ENCODE assay signal across 20 mouse cellular contexts in genomic region chr10:69510392-69510791, GRCm38 (mm10).
"Had no signal": no experiment of that assay in that cellular context is flagged by ENCODE, and none has a peak within 500 bp of the region (broad histone marks: within the 10 kb centered on the region; RNA-seq: fewer than 3 reads in every experiment).

No protein-coding gene starts in this region.

- ATAC-seq: intestine, postnatal 0 days; liver, postnatal 0 days; lung, postnatal 0 days; midbrain, embryonic 16.5 days had no signal

- H3K27me3 ChIP-seq: limb, embryonic 12.5 days; limb, embryonic 15.5 days; midbrain, embryonic 12.5 days; neural tube, embryonic 13.5 days had no signal

- H3K4me3 ChIP-seq: limb, embryonic 12.5 days; limb, embryonic 15.5 days; midbrain, embryonic 12.5 days; myocyte; neural tube, embryonic 13.5 days had no signal

- H3K36me3 ChIP-seq: limb, embryonic 12.5 days; limb, embryonic 15.5 days; midbrain, embryonic 12.5 days; neural tube, embryonic 13.5 days had no signal

- H3K9ac ChIP-seq: limb, embryonic 12.5 days; limb, embryonic 15.5 days; liver, embryonic 14.5 days; liver, postnatal 0 days; lung, embryonic 14.5 days; midbrain, embryonic 12.5 days; neural tube, embryonic 13.5 days had no signal

- H3K4me2 ChIP-seq: limb, embryonic 12.5 days; limb, embryonic 15.5 days; liver, embryonic 11.5 days; lung, embryonic 14.5 days; midbrain, embryonic 12.5 days; neural tube, embryonic 13.5 days had no signal

- DNase-seq: kidney, adult 2 months; kidney, postnatal 25 days; liver, postnatal 0 days; lung, embryonic 14.5 days; retina, postnatal 1 day; right cerebral cortex, postnatal 14 days; thymus, adult 18-20 months; thymus, postnatal 36 days had no signal

- H3K9me3 ChIP-seq: limb, embryonic 12.5 days; limb, embryonic 15.5 days; midbrain, embryonic 12.5 days; neural tube, embryonic 13.5 days had no signal

- H3K4me1 ChIP-seq: limb, embryonic 12.5 days; limb, embryonic 15.5 days; midbrain, embryonic 12.5 days; neural tube, embryonic 13.5 days had no signal

- H3K27ac ChIP-seq: kidney, postnatal 0 days; limb, embryonic 12.5 days; limb, embryonic 15.5 days; liver, embryonic 14.5 days; macrophage; midbrain, embryonic 12.5 days; neural tube, embryonic 13.5 days had no signal
